Mouse (Mus musculus) frontal cortex, adult (tissue): ENCODE measurements around the gene Sulf2.
A peak's percentile ranks its signal among the peaks of the same experiment; 100 is the strongest.
"Not testable (repeated sequence)": the region's sequence is repeated elsewhere in the genome, so short reads cannot be mapped to it uniquely, and the experiment has no call there.

ENCODE experiments used
- ATAC-seq: cut with Nextera tagmentation; 2 replicates; pipeline ENCODE4 v1.9.2; 2017; ENCODE audit warnings: mild to moderate bottlenecking, moderate library complexity, mixed read lengths; ENCODE audit not compliant: low TSS enrichment

The Sulf2 gene

GRCm38 (mm10) chr2:166155454-166155815 is at the start of gene Sulf2:
Gene Sulf2, minus strand, starts transcription at chr2:166155663.
- ATAC-seq: peak; percentile 74

- ATAC-seq: no peak
Measured at GRCm38 (mm10) chr2:166204174-166204573, 48.7 kb upstream of the Sulf2 start.

- no peak for ATAC-seq
Measured at GRCm38 (mm10) chr2:166203647-166204046, 48.2 kb upstream of the Sulf2 start.

GRCm38 (mm10) chr2:166197964-166198363 is 42.5 kb upstream of the Sulf2 start:
- no peak for ATAC-seq

- ATAC-seq: no peak
Measured at GRCm38 (mm10) chr2:166197064-166197463, 41.6 kb upstream of the Sulf2 start.

- ATAC-seq: no peak
Measured at GRCm38 (mm10) chr2:166196080-166196786, 40.8 kb upstream of the Sulf2 start.

- no peak for ATAC-seq
Measured at GRCm38 (mm10) chr2:166195041-166195440, 39.6 kb upstream of the Sulf2 start.

GRCm38 (mm10) chr2:166194112-166194758 is 38.8 kb upstream of the Sulf2 start:
- no peak for ATAC-seq

GRCm38 (mm10) chr2:166193509-166193908 is 38.0 kb upstream of the Sulf2 start:
- ATAC-seq: no peak

GRCm38 (mm10) chr2:166190816-166191215 is 35.4 kb upstream of the Sulf2 start:
- ATAC-seq: no peak

- no peak for ATAC-seq
Measured at GRCm38 (mm10) chr2:166189191-166189590, 33.7 kb upstream of the Sulf2 start.

GRCm38 (mm10) chr2:166187874-166188453 is 32.5 kb upstream of the Sulf2 start:
- not testable (repeated sequence) for ATAC-seq

- ATAC-seq: not testable (repeated sequence)
Measured at GRCm38 (mm10) chr2:166187319-166187718, 31.9 kb upstream of the Sulf2 start.

GRCm38 (mm10) chr2:166186244-166186948 is 30.9 kb upstream of the Sulf2 start:
- ATAC-seq: no peak

GRCm38 (mm10) chr2:166185768-166186167 is 30.3 kb upstream of the Sulf2 start:
- ATAC-seq: no peak

GRCm38 (mm10) chr2:166184417-166184816 is 29.0 kb upstream of the Sulf2 start:
- no peak for ATAC-seq

GRCm38 (mm10) chr2:166182009-166182685 is 26.7 kb upstream of the Sulf2 start:
- no peak for ATAC-seq

GRCm38 (mm10) chr2:166180744-166181508 is 25.5 kb upstream of the Sulf2 start:
- ATAC-seq: no peak

- no peak for ATAC-seq
Measured at GRCm38 (mm10) chr2:166180136-166180649, 24.7 kb upstream of the Sulf2 start.

GRCm38 (mm10) chr2:166179457-166180101 is 24.1 kb upstream of the Sulf2 start:
- no peak for ATAC-seq
